Mouse (Mus musculus) 416B (cell line): ENCODE results near the gene Klf11.
"Not testable (repeated sequence)": the region's sequence is repeated elsewhere in the genome, so short reads cannot be mapped to it uniquely, and the experiment has no call there.

Source experiments
- DNase-seq: peaks from one replicate; pipeline ENCODE4 v3.0.0; 2011; ENCODE audit warnings: low read depth

Klf11 gene

DNA sequence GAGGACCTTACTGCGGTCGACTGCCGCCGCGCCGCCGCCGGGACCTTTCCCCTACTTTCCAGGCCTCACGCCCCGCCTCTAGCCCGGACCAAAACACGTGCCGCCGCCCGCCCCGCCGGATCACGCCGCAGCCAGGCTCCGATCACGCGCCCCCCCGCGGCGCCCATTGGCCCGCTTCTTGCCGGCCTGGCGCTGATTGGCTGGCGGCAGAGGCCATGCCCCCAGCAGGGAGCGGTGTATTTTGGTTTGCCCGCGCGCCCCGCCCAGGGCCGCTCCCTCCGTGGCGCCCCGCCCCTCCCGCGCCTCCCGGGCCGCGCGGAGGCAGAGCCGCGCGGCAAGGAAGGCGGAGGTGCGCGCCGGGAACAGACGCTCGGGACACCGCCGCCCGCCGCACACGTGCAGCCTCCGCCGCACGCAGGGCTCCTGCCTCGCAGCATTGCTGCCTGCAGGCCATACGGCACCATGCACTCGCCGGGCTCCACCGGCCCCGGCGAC lies at the start of gene Klf11:
Klf11 (plus strand) TSS at position 212 of the 495 bp plus-strand sequence.
- DNase-seq, result peak; percentile 94

DNA sequence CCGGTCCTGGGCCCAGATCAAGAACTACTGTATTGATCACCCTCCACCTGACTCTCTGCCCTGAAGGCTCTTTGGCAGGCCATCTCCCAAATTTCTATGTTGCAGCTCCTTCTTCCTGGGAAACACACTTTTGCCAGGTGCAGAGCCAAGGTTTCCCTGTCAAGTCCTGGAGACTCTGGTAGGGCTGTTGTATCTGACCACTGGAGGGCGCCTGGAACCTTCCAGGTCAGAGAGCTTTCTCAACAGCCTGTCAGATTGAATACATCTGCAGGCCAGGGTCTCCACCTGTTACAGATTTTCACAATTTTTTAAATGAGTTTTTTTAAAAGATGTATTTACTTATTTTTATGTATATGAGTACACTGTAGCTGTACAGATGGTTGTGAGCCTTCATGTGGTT lies 47.8 kb upstream of the Klf11 start:
- DNase-seq, result peak; percentile 72

DNA sequence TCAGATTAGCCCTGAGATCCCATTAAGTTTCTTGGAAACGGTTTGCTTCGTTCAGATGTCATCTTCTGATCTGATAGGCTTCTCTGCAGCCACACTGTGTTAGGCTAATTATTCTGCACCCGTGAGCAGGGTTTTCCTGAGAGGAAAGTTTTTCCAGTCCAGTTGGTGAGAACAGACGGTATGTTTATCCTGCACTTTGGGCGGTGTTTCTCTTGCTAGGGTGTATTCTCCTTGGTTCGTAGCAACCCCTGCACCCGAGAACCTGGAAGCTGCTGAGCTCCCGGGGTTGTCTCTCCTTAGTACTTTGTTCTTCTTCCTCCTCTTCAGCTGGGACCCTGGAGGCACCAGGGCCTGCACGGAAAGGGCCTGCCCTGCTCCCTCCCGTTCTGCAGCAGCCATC lies 44.9 kb upstream of the Klf11 start:
- DNase-seq, result no peak

DNA sequence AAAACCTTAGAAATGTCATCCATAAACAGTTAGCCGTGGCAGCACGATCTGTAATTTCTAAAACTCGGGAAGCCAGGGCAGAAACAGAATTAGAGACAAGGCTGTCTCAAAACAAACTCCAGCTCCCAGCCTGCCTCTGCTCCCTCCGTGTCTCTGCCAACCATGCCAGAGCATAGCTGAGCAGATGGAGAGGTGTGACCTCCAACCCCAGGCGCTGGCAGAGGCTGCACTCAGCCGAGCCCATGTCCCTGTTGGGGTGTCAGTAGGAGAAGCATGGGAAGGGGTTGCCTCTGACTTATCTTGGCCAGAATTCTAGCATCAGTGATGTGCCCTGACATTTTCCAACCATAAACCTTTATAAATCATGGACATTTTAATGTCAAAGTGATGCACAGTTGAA lies 38.5 kb upstream of the Klf11 start:
- DNase-seq, result no peak

DNA sequence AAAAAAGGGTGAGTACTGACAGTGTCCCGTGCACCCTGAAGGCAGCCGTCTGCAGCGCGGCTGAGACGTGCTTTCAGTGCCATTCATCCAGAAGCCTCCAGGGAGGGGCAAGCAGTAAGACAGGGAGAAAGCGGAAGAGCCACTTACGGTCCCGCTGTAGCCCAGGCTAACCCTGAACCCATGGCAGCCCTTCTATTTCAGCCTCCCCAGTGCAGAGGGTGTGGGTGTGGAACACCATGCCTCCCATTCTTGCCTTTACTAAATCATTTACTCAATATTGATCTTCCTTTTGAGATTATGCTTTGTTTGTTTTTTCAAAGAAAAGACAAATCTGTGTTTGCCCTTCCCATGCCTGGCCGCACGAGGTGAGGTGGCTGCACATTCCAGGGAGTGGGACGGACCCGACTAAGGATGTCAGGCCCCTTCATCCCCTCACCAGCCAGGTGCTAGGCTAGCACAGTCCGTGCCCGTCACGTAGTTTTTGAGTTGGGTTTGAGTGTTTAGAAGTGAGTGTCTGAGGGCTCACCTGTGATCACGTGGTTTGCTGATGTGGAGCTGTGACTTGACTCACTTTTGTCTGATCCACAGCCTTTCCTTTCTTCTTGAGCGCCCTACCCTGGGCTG lies 36.5 kb upstream of the Klf11 start:
- DNase-seq, result no peak

DNA sequence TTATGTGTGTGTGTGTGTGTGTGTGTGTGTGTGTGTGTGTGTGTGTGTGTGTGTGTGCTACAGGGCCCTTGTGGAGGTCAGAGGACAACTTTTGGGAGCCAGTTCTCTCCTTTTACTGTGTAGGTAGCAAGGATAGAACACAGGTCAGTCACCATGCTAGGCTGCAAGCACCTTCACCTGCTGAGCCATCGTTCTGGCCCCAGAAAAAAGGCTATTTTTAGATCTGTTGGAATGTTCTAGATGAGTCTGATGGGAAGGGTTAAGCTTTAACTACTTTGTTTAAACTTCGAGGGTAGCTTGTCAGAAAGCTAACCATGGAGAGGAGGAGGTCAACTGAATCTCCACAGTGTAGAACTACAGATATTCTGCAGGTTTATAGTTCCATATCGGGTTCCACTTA lies 35.9 kb upstream of the Klf11 start:
- no peak for DNase-seq

DNA sequence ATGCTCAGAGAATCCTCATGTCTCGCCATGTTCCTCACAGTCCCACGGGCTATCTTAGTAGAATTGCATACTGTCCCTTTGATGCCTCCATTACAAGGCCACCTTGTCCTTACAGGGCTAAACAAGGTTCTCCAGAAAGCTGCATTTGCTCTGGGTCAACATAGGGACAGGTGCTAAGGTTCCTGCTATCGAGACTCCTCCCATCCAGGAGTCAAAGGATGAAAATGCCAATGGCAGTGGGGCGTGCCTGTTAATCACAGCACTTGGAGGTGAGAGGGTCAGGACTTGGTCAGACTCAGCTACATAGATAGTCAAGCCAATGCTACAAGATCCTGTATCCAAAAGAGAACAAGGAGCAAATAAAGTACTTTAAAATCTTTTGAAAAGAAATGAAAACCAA lies 31.6 kb upstream of the Klf11 start:
- no peak for DNase-seq

DNA sequence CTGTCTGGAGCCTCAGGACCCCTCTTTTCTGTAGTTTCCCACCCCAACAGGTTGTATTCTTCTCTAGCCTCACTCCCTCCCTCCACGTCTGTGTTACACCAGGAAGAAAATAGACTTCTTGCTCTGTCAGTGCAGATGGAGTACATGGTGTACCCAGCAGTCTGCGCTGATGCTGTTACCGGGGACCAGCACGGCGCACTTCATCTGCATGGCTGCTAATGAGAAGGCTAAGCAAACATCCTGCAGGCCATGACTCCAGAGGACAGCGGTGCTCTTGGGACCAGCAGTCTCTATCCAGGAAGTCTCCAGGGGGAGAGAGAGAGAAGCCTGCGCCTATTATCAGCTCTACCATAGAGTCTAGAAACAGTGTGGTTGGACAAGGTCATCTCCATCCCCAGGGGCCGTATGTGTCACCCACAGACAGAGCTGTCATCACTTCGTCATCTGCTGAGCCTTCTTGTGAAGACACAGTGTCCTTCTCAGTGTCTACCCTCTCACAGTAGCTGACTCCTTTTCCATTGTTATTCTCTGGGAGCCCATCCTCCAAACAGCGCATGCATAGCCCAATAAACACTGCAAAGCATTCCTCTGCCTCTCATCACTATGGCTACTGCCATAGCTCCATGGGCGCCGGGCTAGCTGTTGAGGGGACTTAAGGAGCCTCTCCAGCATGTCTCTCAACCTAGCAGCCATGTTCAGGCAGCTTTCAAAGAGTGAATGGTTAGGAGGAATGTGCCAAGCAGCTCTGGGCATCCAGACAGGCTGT lies 27.4 kb upstream of the Klf11 start:
- DNase-seq, result no peak

DNA sequence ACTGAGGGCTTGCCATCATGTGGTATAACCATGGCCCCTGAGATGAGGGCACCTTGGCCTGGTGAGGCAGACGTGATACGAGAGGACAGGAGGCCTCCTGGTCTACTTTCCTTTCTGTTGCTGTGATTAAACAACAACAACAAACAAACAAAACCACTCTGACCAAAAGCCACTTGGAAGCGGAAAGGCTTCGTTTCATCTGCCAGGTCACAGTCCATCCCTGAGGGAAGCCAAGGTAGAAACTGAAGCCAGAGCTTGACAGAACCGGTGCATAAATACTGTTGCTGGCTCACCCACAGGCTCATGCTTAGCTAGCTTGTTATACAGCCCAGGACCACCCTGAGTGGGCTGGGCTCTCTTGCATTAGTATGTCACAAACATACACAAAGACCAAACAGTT lies 24.7 kb upstream of the Klf11 start:
- DNase-seq, result no peak

DNA sequence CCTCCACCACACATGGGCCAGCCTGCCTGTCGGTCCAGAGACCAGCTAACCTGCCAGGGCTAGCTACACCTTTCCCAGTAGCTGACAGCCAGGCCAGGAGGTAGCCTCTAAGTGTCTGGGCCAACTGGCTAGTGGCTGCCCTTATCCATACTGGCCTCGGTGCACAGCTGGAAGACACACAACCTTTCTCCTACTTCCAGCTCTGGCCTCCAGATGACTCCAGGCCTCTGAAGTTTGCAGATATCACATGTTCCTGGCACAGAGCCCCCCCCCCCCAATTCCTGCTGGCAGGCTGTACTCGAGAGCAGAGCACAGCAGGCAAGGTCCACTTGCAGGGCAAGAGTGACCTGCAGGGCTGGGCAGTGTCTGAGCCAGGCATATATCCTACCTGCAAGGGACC lies 23.9 kb upstream of the Klf11 start:
- no peak for DNase-seq

DNA sequence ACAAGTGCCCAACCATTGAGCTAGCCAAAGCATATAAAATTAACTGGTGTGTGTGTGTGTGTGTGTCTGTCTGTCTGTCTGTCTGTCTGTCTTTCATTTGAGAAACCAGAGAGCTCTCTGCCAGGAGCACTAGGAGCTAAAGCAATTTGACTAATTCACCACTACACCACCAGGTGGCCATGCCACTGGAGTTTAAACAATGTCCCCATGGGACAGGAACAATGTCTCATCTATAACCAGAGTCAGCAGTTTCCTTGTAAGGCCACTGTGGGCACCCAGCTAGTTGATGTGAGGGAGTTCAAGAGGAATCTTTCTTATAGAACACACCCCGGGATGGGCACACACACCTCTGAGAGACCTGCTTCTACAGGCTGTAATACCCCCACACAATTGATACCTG lies 20.9 kb upstream of the Klf11 start:
- peak; percentile 75 for DNase-seq

DNA sequence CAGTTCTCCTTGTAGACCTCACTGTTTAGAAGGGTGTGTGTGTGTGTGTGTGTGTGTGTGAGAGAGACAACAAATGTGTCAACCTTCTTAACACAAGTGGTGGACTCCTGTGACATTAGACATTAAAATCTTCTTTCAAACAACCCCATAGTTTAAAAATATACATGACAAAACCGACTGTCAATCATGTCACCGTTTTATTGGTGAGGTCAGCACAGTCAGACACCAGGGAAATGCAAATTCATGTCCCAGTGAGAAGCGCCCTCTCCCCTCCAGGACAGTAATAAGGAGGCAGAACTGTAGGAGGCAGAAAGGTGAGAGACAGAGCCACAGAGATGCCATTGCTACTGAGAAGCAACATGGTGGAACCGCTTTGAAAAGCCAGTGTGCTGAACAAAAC lies 18.7 kb upstream of the Klf11 start:
- DNase-seq, result no peak

DNA sequence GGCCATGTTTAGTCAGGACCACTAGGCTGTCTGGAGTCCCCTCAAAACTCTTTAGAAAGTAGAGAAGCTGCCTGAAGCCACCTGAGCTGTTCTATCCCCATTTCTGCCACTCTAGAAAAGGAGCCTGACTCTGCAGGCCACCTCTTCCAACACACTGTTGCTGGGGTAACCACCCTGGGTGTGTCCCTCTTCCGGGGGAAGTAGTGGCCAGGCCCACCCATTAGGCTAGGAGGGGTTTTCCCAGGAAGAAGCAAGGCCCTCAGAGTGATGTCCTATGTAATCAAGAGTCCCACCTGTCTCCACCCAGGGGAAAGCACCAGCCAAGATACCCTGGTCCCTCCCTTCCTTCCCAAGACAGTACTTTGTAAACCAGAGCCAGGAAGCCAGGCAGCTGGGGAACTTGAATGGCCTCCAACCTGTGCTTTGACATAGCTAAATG lies 17.3 kb upstream of the Klf11 start:
- no peak for DNase-seq

DNA sequence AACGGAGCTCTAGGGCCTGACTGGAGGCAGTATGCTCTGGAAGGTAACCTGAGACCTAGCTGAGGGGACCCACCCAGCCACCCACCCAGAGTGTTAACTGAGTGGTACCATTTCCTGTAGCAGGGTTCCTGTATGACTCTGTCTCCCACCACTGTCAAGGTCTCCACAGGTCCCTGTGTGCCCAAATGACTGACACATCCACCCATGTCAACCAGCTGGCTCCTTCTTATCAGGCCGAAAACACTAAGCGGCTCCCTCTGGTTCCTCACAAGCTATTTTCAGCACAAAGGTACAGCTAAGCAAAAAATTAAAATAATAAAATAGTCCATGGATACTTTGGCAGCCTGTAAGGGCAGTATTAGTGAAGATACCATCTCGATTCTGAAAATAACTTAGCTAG lies 16.9 kb upstream of the Klf11 start:
- DNase-seq, result no peak

DNA sequence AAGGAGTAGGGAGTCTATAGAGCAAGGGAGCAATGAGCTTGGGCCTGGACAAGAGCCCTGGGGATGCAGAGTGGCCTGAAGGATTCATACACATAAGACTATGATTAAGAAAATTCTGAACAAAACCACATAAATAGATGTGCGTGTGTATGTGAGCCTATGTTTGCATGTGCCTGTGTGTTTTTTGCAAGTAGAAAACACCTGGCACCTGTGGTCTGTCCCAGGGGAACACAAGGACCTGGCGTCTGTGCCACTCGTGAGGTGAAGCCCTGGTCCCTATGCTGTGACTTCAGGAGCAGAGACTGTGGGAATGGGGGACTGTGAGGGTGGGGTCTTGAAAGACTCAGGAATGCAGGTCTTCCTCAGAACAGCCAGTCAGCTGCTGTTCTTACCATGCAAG lies 16.4 kb upstream of the Klf11 start:
- DNase-seq, result no peak

DNA sequence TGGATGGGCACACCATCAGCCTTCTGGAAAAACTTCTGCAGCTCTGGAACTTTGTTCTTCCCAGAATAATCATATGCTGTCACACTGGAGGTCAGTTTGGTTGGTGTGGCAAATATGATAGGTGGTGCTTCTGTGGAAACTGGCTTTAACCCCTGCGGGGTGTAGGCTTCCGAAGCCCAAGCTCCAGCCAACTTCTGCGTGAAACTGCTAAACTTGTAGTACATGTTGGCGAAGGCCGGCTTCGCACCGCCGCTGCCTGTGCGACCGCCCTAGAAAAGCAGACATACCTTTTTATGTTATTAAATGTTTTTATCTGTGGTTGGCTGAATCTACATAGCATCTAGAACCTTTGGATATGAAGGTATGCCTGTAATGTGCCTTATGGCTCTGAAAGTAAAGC lies 12.3 kb upstream of the Klf11 start:
- not testable (repeated sequence) for DNase-seq

DNA sequence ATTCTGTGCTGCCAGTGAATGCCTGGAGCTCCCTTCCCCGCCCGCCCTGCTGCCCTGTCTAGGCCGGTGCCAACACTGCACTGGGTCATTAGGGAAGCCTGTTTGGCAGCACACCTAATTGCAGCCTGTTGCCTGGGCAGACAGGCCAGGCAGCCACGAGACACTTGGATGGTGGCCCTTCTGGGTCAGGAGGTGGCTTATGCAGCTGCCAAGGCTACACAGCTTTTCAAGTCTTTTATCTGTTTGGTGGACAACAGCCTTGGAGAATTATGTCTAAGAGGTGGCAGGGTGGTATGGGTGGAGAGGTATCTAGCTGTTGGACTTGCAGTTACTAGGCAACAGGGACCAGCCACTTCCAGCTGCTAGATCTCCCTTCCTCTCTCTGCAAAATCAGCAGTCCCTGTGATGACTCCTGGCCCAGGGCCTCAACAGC lies 8.7 kb upstream of the Klf11 start:
- no peak for DNase-seq

DNA sequence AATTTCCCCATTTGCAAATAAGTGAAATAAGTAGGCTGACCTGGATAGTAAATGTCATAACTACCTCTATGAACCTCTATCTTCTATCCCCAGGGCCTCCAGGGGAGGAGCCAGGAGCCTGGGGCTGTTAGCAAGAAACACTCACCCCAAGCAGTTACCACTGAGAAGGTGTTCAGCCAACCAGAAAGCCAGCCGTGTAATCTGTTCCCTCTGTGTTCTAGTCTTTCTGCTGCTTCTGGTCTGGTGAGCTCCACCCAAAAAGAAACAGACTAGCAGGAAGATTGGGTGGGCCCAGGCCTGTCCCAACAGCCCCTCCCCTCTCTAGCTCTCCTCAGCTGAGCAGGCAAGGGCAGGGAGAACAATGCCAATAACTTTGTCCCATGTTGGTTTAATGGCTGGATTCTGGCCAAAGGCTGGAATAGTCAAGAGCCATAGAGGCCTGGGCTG lies 6.9 kb upstream of the Klf11 start:
- peak; percentile 76 for DNase-seq

DNA sequence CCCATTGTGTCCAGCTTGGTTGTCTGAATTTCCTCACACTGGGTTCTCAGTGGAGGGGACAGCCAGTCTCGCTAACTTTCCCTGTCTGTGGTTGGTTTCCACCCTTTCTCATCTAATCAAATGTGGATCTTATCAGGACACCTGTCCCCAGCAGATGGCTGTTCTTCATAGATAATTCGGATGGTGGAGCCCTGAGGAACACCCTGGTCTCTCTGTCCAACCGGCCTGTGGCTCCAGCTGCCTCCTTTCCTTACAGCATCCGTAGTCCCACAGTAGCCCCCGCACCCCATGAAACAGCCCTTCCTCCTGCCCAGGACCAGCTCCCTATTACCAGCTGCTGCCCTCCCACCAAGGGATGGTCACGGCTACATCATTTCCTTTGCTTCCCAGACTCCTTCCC lies 5.2 kb upstream of the Klf11 start:
- peak; percentile 31 for DNase-seq

DNA sequence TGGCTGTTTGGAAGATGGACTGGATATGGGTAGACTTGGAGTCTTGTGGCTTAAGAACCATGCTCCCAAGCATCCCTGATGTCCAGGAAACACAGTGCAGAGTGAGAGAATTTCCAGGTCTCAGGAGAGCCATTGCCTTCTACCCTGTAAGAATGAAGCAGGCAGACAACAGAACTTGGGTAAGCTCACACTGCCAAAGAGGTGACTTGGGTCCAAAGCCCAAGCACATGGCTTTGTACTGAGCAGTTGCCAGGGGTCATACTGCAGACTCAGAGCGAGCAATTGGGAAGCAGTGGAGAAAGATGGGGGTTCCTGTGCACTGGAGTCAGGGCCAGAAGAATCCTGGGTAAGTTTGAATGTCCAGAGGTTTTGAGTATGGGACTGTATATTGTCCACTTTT lies 3.0 kb upstream of the Klf11 start:
- DNase-seq, result no peak

DNA sequence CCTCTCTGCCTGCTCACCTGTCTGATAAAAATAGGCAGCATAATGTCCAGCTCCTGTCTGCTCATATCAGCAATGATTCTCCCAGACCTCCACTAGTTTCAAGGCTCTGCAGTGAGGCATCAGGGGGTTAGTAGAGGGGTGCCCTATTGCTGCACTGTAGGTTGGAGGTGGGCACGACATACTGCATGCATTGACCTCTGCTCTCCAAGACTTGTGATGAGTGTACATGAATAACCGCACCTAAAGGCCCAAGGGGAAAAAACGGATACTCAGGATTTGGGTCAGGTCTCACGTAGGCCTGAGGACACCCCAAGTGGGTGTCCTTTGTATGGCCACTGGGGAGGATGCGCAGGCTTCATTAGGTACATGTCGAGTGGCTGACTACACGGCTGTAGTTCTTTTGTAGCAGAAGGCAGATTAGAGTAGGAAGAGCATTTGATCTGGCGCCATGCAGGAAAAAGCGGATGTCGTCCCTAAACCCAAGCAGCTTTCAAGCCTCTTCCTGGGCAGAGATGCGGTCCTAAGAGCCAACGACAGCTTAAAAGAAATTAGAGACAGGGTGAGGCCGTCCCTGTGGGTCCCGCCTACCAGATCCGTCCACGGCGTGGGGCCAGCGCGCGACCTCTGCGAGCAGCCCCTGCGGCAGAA lies 535 bp upstream of the Klf11 start:
- DNase-seq, result no peak

DNA sequence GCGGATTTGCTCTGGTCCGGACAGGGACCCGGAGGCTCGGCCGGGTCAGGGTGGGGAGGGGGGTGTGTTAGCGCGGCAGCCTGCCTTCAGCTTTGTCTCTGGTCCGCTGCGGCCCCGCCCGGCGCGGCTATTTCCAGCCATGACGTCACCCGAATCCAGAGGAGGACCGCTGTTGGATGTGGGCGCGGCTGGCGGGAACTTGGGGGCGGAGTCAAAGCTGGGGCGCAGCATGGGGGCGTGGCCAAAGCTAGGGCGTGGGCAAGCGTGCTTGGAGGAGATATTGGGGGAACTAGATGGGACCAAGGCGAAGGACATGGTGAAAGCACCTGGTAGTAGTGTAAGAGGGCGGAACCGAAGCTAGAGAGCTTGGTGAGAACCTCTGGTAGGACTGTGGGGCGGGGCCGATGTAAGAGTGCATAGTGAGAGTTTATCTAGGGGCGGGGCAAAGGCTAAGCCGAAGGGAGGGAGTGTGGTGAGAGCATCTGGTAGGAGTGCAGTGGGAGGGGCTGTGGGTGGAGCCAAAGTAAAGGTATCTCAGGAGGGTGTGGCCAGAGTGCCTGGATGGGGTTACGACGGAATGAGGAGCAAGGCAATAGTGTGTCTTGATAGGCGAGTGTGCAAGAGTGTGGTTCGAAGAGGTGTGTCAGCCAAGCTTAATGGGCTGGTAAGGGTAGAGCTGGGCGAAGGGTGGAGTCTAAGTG lies 718 bp downstream of the Klf11 start:
- DNase-seq, result peak; percentile 97
